Mouse (Mus musculus) megakaryocyte, embryonic 14.5 days (primary cell): Measurements from ENCODE around the gene Ccdc138.

ENCODE experiments used
- FLI1 ChIP-seq: IDR thresholded peaks from 2 replicates; pipeline ENCODE4 v1.6.1; 2012; ENCODE audit warnings: low read length, inconsistent platforms, mixed read lengths
- GATA1 ChIP-seq: IDR thresholded peaks from 3 replicates; pipeline ENCODE4 v1.6.1; 2012; ENCODE audit warnings: mixed read lengths, low read length, inconsistent platforms, borderline replicate concordance

DNA sequence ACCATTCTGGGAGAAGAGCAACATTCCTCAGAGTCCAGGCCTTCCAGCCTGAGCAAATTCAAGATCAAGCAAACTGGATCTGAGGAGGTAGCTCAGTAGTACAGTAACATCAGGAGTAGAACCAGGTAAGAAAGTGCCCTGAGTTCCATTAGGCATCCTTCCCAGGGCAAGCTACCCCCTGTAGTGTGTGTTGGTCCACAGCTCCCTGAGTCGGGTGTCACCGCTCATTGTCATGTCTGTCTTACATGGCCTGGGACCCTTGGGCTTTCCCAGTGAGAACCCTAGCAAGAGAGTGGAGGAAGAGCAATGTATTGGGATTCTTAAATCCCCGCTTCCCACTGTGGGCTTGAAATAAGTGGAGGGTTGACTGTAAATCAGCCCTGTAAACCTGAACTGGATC lies 97.4 kb downstream of the Ccdc138 start:
- TF ChIP-seq GATA1: no peak
- no peak for TF ChIP-seq FLI1
